Mouse (Mus musculus) spleen, adult 2 months (tissue): ENCODE measurements around the gene Itpr1.

Source experiments
- CTCF ChIP-seq: fragments of 200-500 bp; IDR thresholded peaks from 2 replicates; pipeline ENCODE4 v1.5.1; 2011; ENCODE audit warnings: mild to moderate bottlenecking, inconsistent platforms; ENCODE audit not compliant: insufficient read depth, insufficient read length, insufficient replicate concordance; ENCODE audit errors: extremely low read depth
- POLR2A ChIP-seq: fragments of 200-500 bp; IDR thresholded peaks from 2 replicates; pipeline ENCODE4 v1.6.1; 2011; ENCODE audit warnings: low read depth, low read length, inconsistent platforms

- no peak for TF ChIP-seq CTCF
- no peak for TF ChIP-seq POLR2A
Measured at GRCm38 (mm10) chr6:108374019-108374418, 161.1 kb downstream of the Itpr1 start.
